Mouse (Mus musculus): ENCODE data around the gene Rasgef1c. TPM values are rescaled to one million over a fixed set of nuclear protein-coding genes. Genes with fewer than 3 reads are reported as not detected.

The Rasgef1c gene
- total RNA-seq (2021), result 10 to 100 TPM; 35.3 to 39.5 TPM
- long read RNA-seq, experiment 1, transcript Rasgef1c-203 (14 exons, 2,216 nt), result major isoform, 72 of 105 reads
- long read RNA-seq, experiment 1, partial matches to known transcripts, result 3 of 105 reads
- long read RNA-seq, experiment 1, other reads (novel, unspliced or antisense), result 29 of 105 reads
- long read RNA-seq, experiment 2, transcript Rasgef1c-203 (14 exons, 2,216 nt), result major isoform, 61 of 81 reads
- long read RNA-seq, experiment 2, partial matches to known transcripts, result 7 of 81 reads
- long read RNA-seq, experiment 2, other reads (novel, unspliced or antisense), result 11 of 81 reads

DNA sequence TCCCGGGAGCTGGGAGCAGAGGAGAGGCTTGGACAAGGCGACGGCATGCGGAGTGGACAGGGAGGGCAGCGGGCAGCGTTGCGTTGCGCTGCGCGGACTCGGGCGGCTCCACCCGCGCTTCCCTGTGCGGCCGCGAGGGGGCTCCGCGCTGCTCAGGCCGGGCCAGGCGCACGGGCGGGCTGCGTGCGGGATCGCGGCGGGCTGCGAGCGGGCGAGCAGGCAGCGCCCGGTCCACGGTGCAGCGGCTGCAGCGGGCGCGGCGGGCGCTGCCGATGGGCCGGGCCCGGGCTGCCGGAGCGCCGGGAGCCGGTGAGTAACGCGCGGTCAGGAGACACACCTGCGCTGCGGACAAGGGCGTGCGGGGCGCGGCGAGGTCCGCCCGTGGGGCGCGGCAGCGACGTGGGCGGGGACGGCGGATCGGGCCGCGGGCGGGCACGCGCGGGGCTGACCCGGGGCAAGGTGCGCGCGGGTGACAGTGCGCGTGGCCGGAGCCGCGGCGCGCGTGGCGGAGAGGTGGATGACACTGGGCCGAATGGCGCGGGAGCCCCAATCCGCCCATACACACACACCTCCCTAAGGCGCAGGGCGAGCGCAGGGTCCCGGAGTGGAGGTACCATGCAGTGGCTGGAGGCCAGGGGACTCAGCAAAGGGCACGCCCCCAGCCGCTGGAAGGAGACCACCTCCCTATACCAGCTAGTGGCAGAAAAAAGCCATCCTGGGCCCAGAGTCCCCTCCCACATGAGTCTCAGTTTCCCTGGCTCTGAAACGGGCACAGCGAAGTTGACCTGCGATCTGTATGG, at the start of gene Rasgef1c:
TSS of gene Rasgef1c (plus strand) at position 177 of the 800 bp plus-strand sequence.
- intact Hi-C loops (cut with DNase I), result loop anchor here (5.0 kb wide), 2 partner anchors 35 to 55 kb away; no protein-coding TSS in a partner anchor
- peak; percentile 80 to 89 for DNase-seq (ENCODE audit: extremely low spot score in 1 of 2, low spot score in 2 of 2)
- H3K4me3 ChIP-seq, result peak within 1 kb of the TSS; percentile 51
- H3K27ac ChIP-seq, result peak within 1 kb of the TSS; percentile 78
- peak; percentile 76 for TF ChIP-seq CTCF (IDR thresholded peaks at IDR 0.05)

DNA sequence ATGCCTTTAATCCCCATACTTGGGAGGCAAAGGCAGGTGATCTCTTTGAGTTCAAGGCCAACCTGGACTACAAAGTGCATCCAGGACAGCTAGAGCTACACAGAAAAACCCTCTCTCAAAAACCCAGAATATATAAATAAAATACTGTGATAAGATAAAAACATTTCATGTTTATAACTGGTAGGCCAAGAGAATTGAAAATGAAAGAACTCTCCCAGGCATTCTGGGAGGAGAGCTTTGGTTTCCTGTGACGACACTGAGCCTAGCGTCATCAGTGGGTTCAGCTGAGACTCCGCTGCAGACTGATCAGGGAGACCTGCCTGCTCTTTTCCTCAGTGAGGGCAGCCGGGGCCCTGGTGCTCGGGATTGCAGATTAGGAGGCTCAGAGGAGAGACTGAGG, 46.5 kb upstream of the Rasgef1c start:
- intact Hi-C loops (cut with DNase I), result no loop called here
- no peak overlapping the region for H3K4me3 ChIP-seq
- DNase-seq (ENCODE audit: extremely low spot score in 1 of 2, low spot score in 2 of 2), result no peak
- H3K27ac ChIP-seq, result no peak overlapping the region
- no peak for TF ChIP-seq CTCF (IDR thresholded peaks at IDR 0.05)

GRCm38 (mm10) chr11:49861139-49861538, 40.5 kb upstream of the Rasgef1c start:
- Histone ChIP-seq H3K27ac (no peak overlapping the region), H3K4me3 (no peak overlapping the region)
- intact Hi-C loops (cut with DNase I), result no loop called here
- no peak for TF ChIP-seq CTCF (IDR thresholded peaks at IDR 0.05)
- DNase-seq (ENCODE audit: extremely low spot score in 1 of 2, low spot score in 2 of 2), result no peak

DNA sequence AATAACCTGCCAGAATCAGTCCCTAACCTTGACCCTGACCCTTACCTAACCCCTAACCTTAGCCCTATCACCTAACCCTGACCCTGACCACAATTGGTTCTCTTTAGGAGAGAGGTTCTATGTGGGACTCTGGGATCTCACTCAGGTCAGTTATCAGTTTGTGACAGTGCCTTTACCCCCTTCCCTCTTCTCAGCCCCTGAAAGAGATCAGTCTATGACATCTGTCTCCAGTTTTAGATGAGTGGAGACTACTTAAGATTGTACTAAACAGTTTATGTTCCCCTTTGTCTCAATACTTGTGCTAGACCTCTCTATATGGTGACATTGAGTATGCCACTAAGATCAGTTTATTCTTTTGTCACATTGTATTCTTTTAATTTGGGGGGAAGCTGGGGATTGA, 37.7 kb upstream of the Rasgef1c start:
- no peak for DNase-seq (ENCODE audit: extremely low spot score in 1 of 2, low spot score in 2 of 2)
- intact Hi-C loops (cut with DNase I), result no loop called here
- no peak for TF ChIP-seq CTCF (IDR thresholded peaks at IDR 0.05)
- Histone ChIP-seq H3K27ac (no peak overlapping the region), H3K4me3 (no peak overlapping the region)

DNA sequence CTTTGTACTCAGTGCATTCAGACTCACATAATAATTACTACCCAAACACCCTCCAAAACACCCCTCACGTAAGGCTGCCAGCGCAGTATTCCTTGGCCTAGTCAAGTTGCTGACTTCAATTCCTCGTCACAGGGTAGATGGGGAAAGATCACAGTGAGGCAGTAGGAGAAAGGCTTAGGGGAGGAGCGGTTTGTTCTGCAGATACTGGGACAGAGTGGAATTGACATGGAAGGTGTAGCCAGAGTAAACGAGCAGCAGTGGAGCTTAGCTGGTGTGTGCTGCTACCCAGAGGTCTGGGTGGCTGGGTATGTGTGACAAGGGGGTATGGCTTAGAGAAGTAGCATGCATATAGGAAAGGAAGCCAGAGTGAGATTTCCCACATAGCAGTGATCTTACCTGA, 34.3 kb upstream of the Rasgef1c start:
- Histone ChIP-seq H3K27ac (no peak overlapping the region), H3K4me3 (no peak overlapping the region)
- no peak for TF ChIP-seq CTCF (IDR thresholded peaks at IDR 0.05)
- DNase-seq (ENCODE audit: extremely low spot score in 1 of 2, low spot score in 2 of 2), result no peak
- intact Hi-C loops (cut with DNase I), result no loop called here

DNA sequence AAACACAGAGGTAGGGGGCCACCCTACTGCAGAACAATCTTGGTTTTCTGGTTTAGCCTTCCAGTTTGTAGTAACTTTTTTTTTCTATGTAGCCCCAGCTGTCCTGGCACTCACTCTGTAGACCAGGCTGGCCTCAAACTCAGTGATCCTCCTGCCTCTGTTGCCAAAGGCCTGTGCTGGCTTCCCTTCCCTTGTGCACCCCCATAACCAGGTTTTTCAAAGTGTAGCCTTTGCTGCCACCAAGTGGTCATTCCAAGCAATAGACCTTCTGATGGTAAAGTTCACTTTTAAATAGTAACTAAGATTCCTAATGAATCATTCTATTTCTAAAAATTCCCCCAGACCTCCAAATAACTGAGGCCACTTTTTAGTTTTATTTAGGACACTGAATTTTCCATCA, 31.9 kb upstream of the Rasgef1c start:
- intact Hi-C loops (cut with DNase I), result loop anchor here (1.0 kb wide), 2 partner anchors 141 to 215 kb away; no protein-coding TSS in a partner anchor

DNA sequence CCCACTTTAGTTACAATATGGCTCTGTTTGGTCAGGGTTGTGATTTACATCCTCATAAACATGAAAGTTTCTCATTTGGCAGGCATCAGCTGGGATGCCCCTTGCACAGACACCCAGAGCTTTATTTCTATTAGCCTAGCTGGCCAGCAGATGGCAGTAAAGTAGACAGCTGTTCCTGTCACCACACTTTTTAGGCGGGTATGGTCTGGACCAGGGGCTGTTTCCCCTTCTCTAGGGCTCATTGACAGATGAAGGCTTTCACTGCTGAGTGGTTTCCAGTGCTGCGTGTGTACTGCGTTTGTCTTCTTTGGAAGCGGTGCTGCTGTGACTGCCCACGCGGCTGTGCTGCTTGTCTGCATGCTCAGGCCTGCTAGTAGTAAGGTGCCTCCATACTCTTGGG, 29.7 kb upstream of the Rasgef1c start:
- intact Hi-C loops (cut with DNase I), result no loop called here
- TF ChIP-seq CTCF (IDR thresholded peaks at IDR 0.05), result peak; percentile 75
- peak; percentile 52 to 56 for DNase-seq (ENCODE audit: extremely low spot score in 1 of 2, low spot score in 2 of 2)
- Histone ChIP-seq H3K4me3 (no peak overlapping the region), H3K27ac (no peak overlapping the region)

More for the DNA sequence above, 31.9 kb upstream of the Rasgef1c start:
- TF ChIP-seq CTCF (IDR thresholded peaks at IDR 0.05), result peak; percentile 76
- Histone ChIP-seq H3K27ac (no peak overlapping the region), H3K4me3 (no peak overlapping the region)
- DNase-seq (ENCODE audit: extremely low spot score in 1 of 2, low spot score in 2 of 2), result peak; percentile 47 to 49

DNA sequence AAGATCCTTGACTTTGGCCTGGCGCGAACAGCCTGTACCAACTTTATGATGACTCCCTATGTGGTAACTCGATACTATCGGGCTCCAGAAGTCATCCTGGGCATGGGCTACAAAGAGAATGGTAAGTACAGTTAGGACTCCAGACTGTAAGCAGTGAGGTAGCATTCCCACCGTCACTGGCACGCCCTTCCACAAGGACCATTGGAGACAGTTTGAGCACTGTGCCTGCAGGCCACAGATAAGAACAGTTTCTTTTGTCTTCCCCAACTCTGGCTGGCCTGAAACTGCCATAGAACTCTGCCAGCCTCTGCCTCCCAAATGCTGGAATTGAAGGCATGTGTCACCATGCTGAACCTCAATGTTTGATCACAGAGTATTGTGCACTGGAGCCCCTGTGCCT, 28.9 kb upstream of the Rasgef1c start:
- intact Hi-C loops (cut with DNase I), result no loop called here
- DNase-seq (ENCODE audit: extremely low spot score in 1 of 2, low spot score in 2 of 2), result no peak
- TF ChIP-seq CTCF (IDR thresholded peaks at IDR 0.05), result no peak
- Histone ChIP-seq H3K27ac (no peak overlapping the region), H3K4me3 (no peak overlapping the region)

- H3K27ac ChIP-seq, result peak overlapping the region; percentile 72
- peak in 1 of 2 experiments; percentile 38 for DNase-seq (ENCODE audit: extremely low spot score in 1 of 2, low spot score in 2 of 2)
- no peak overlapping the region for H3K4me3 ChIP-seq
- intact Hi-C loops (cut with DNase I), result no loop called here
- no peak for TF ChIP-seq CTCF (IDR thresholded peaks at IDR 0.05)
Measured at GRCm38 (mm10) chr11:49876948-49877817, 24.5 kb upstream of the Rasgef1c start.

GRCm38 (mm10) chr11:49879950-49880642, 21.5 kb upstream of the Rasgef1c start:
- intact Hi-C loops (cut with DNase I), result no loop called here
- Histone ChIP-seq H3K27ac (no peak overlapping the region), H3K4me3 (no peak overlapping the region)
- DNase-seq (ENCODE audit: extremely low spot score in 1 of 2, low spot score in 2 of 2), result no peak
- no peak for TF ChIP-seq CTCF (IDR thresholded peaks at IDR 0.05)

GRCm38 (mm10) chr11:49883394-49883793, 18.2 kb upstream of the Rasgef1c start:
- no peak for DNase-seq (ENCODE audit: extremely low spot score in 1 of 2, low spot score in 2 of 2)
- Histone ChIP-seq H3K4me3 (no peak overlapping the region), H3K27ac (no peak overlapping the region)
- intact Hi-C loops (cut with DNase I), result no loop called here
- no peak for TF ChIP-seq CTCF (IDR thresholded peaks at IDR 0.05)
